Mouse (Mus musculus) ES-Bruce4 (cell line): ENCODE results near the gene Gpr62.

Source experiments
- CTCF ChIP-seq: IDR thresholded peaks from one replicate; pipeline ENCODE4 v1.8.1; 2011; ENCODE audit warnings: low read depth, low read length
- POLR2A ChIP-seq: IDR thresholded peaks from one replicate; pipeline ENCODE4 v1.8.1; 2011; ENCODE audit warnings: low read length; ENCODE audit not compliant: insufficient read depth

DNA sequence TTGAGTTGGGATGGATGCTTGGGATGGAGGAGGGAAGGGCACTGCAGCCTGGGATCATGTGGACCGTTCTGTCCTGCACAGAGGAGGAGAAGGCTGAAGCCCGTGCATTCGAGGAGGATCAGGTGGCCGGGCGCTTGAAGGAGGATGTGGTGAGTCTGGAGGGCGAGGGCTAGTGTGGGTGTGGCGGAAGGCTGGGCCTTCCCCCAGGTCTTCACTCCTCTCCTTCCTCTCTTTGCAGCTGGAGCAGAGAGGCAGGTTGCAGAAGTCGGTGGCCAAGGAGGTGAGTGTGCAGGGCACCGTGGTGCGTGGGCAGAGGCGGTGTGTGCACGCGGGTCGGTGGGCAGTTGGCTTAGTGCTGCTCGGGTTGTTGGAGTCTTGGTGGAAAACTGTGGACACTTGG lies 15.3 kb upstream of the Gpr62 start:
- TF ChIP-seq CTCF (no peak), POLR2A (no peak)
